Mouse (Mus musculus): Measurements from ENCODE around the gene Pmpcb.

Pmpcb gene

GRCm38 (mm10) chr5:21804837-21805236 is 67.9 kb downstream of the Pmpcb start:
- no peak for DNase-seq

All from lung, postnatal 14 days (tissue).